11 mouse cellular contexts compared by ENCODE assay signal in the genomic region with DNA sequence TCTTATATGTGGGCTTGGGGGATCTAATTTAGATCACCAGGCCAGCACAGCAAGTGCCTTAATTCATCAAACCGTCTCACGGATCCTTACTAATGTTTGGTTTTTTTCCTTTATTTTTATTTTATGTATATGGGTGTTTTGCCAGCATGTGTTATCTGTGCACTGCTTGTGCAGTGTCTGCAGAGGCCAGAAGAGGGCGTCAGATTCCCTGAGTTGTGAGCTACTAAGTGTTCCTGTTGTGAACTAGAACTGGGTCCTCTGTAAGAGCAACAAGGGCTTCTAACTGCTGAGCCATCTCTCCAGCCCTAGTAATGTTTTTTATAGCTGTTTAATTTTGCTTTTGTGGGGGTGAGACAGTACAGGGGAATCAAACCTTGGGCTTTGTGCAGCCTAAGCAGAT. TPM values are rescaled to one million over a fixed set of nuclear protein-coding genes. Genes with fewer than 3 reads are reported as not detected.
DNase-seq lines count a peak whose midpoint lies in the region; TF ChIP-seq lines count a peak whose summit lies in the region.
"Had no signal": no experiment of that assay in that cellular context is flagged by ENCODE, and none has a peak within 500 bp of the region (broad histone marks: within the 10 kb centered on the region; RNA-seq: fewer than 3 reads in every experiment).

No protein-coding gene starts in this region.

- H3K9me3 ChIP-seq in E14TG2a.4 (ENCODE audit: low read length): no peaks in the 10 kb centered on the region
- H3K9me3 ChIP-seq: limb, embryonic 13.5 days had no signal

- H3K27me3 ChIP-seq in E14TG2a.4 (ENCODE audit: insufficient read depth, low read length): no peaks in the 10 kb centered on the region
- H3K27me3 ChIP-seq: limb, embryonic 13.5 days had no signal

- no peak overlapping the region for H3K27ac ChIP-seq in layer of hippocampus, adult 2 months
- H3K27ac ChIP-seq in cortical plate, adult 2 months (ENCODE audit: insufficient read depth, low read length): no peak overlapping the region
- H3K27ac ChIP-seq: limb, embryonic 13.5 days had no signal

- H3K4me3 ChIP-seq in layer of hippocampus, adult 2 months: no peak overlapping the region
- no peak overlapping the region for H3K4me3 ChIP-seq in E14TG2a.4 (replicated peaks; ENCODE audit: low read length)
- H3K4me3 ChIP-seq in cortical plate, adult 2 months (ENCODE audit: insufficient read depth, low read length): no peak overlapping the region
- H3K4me3 ChIP-seq: limb, embryonic 13.5 days had no signal

- H3K36me3 ChIP-seq in E14TG2a.4 (ENCODE audit: insufficient read depth, low read length): peaks cover 16% of the 10 kb centered on the region; the same call in 1 of the 2 replicates

- TF ChIP-seq POLR2A in cortical plate, adult 2 months (IDR thresholded peaks at IDR 0.05; ENCODE audit: extremely low read depth, insufficient read depth, low read length): no peak

- peaks cover 32% of the 10 kb centered on the region for H3K4me1 ChIP-seq in E14TG2a.4 (replicated peaks; ENCODE audit: low read depth, low read length)
- no peaks in the 10 kb centered on the region; the same call in 1 of the 2 replicates for H3K4me1 ChIP-seq in cortical plate, adult 2 months (ENCODE audit: control insufficient read depth, insufficient read depth, low read length)

- DNase-seq in layer of hippocampus, adult 2 months (ENCODE audit: low spot score in 2 of 2): no peak
- DNase-seq in layer of hippocampus, adult 11-12 months (ENCODE audit: low spot score): no peak
- peak; percentile 36 to 39 for DNase-seq in B cell, adult 2 months
- DNase-seq in adrenal gland, adult 18-20 months (ENCODE audit: low spot score in 2 of 2): no peak
- DNase-seq in adrenal gland, postnatal 10 days: no peak
- DNase-seq: heart, postnatal 14 days had no signal

- peak; percentile 65 for TF ChIP-seq CTCF in layer of hippocampus, adult 2 months (conservative IDR thresholded peaks at IDR 0.05)
- peak; percentile 80 for TF ChIP-seq CTCF in E14TG2a.4 (conservative IDR thresholded peaks at IDR 0.05; ENCODE audit: low read length)
- peak; percentile 11; the same call in 1 of the 2 replicates for TF ChIP-seq CTCF in cortical plate, adult 2 months (IDR thresholded peaks at IDR 0.05; ENCODE audit: extremely low read depth, insufficient read depth, low read length)

RNA-seq across cellular contexts. Expression of a gene that starts 23.8 kb away (rescaled TPM):
- 10 to 100 TPM; 47.9 to 50.9 TPM for total RNA-seq in layer of hippocampus, adult 2 months (2021)
- polyA plus RNA-seq in cortical plate, adult 2 months (2012; rRNA removed): 36.3 and 36.7 TPM in 2 replicates
- 10 to 100 TPM; 47.8 to 51.5 TPM for total RNA-seq in adrenal gland, adult 18-20 months (2021)
- total RNA-seq in adrenal gland, postnatal 10 days (2021): 10 to 100 TPM; 43.8 to 53.5 TPM

RNA-seq across cellular contexts. Expression of a gene that starts 55.7 kb away (rescaled TPM):
- total RNA-seq in layer of hippocampus, adult 2 months (2021): not detected
- not detected in 2 replicates for polyA plus RNA-seq in cortical plate, adult 2 months (2012; rRNA removed)
- total RNA-seq in adrenal gland, adult 18-20 months (2021): not detected
- total RNA-seq in adrenal gland, postnatal 10 days (2021): not detected
- total RNA-seq: adrenal gland, postnatal 4 days; heart, postnatal 14 days had no signal
- polyA plus RNA-seq: embryonic facial prominence, embryonic 11.5 days; limb, embryonic 13.5 days had no signal

Comparison
In these comparisons a context has a peak if more than half of its experiments do, and no peak if none do; other contexts are left out.
1. DNase-seq: peak in B cell, adult 2 months (2 of 2); none in layer of hippocampus, adult 2 months (0 of 2), layer of hippocampus, adult 11-12 months (single experiment), adrenal gland, adult 18-20 months (0 of 2) and adrenal gland, postnatal 10 days (single experiment).
2. CTCF ChIP-seq: peak in every context shown above with its lines; median percentile 80 in E14TG2a.4; 65 in layer of hippocampus, adult 2 months; 11 in cortical plate, adult 2 months.